Mouse (Mus musculus) megakaryocyte, adult 5-6 weeks (primary cell): Measurements from ENCODE around the gene Llgl2. TPM values are rescaled to one million over a fixed set of nuclear protein-coding genes. Genes with fewer than 3 reads are reported as not detected.
A peak's percentile ranks its signal among the peaks of the same experiment; 100 is the strongest.

Experiments used
- ATAC-seq: 2 replicates; pipeline ENCODE4 v1.8.0; 2016; ENCODE audit warnings: mild to moderate bottlenecking, inconsistent platforms; ENCODE audit not compliant: poor library complexity, severe bottlenecking
- total RNA-seq, 2 experiments: library from RNA; stranded (forward) in 1 of 2; stranded (reverse) in 1 of 2; fragments of 153-499, 151-499 nt in 1 of 2; fragments of 221-1000, 200-1000 nt in 1 of 2; gene quantifications; 2 replicates each; pipeline versions ENCODE4 v1.2.3 to v1.2.4; 2015 to 2017

The Llgl2 gene
- total RNA-seq, 2 experiments from 2014 or later, result 3.4 to 5.2 TPM

GRCm38 (mm10) chr11:115872437-115872836, 48.6 kb downstream of the Llgl2 start:
- no peak for ATAC-seq

- no peak for ATAC-seq
Measured at GRCm38 (mm10) chr11:115875935-115876334, 52.1 kb downstream of the Llgl2 start.

GRCm38 (mm10) chr11:115876438-115876837, 52.6 kb downstream of the Llgl2 start:
- no peak for ATAC-seq

- ATAC-seq, result 0 out of 2 replicates have a peak, but pooled peaks have one; percentile 35
Measured at GRCm38 (mm10) chr11:115877174-115877755, 53.4 kb downstream of the Llgl2 start.

- ATAC-seq, result no peak
Measured at GRCm38 (mm10) chr11:115878071-115878470, 54.2 kb downstream of the Llgl2 start.

GRCm38 (mm10) chr11:115881002-115881401, 57.2 kb downstream of the Llgl2 start:
- peak; percentile 75 for ATAC-seq

- no peak for ATAC-seq
Measured at GRCm38 (mm10) chr11:115883251-115883650, 59.4 kb downstream of the Llgl2 start.

GRCm38 (mm10) chr11:115884361-115884760, 60.5 kb downstream of the Llgl2 start:
- ATAC-seq, result no peak

- no peak for ATAC-seq
Measured at GRCm38 (mm10) chr11:115885281-115885680, 61.4 kb downstream of the Llgl2 start.

- no peak for ATAC-seq
Measured at GRCm38 (mm10) chr11:115886446-115886845, 62.6 kb downstream of the Llgl2 start.

GRCm38 (mm10) chr11:115888020-115888419, 64.2 kb downstream of the Llgl2 start:
- ATAC-seq, result no peak

- ATAC-seq, result no peak
Measured at GRCm38 (mm10) chr11:115889159-115889558, 65.3 kb downstream of the Llgl2 start.

GRCm38 (mm10) chr11:115892213-115892612, 68.4 kb downstream of the Llgl2 start:
- no peak for ATAC-seq

- no peak for ATAC-seq
Measured at GRCm38 (mm10) chr11:115893071-115893470, 69.2 kb downstream of the Llgl2 start.

GRCm38 (mm10) chr11:115894755-115895520, 71.1 kb downstream of the Llgl2 start:
- no peak for ATAC-seq

GRCm38 (mm10) chr11:115898446-115898845, 74.6 kb downstream of the Llgl2 start:
- ATAC-seq, result no peak

- ATAC-seq, result peak; percentile 41
Measured at GRCm38 (mm10) chr11:115898886-115899285, 75.0 kb downstream of the Llgl2 start.

GRCm38 (mm10) chr11:115899486-115900266, 75.8 kb downstream of the Llgl2 start, which contains the start of gene Smim5:
TSS of gene Smim5 (plus strand) at chr11:115899966.
- peak; percentile 8; the same call in 1 of the 2 replicates for ATAC-seq

- ATAC-seq, result no peak
Measured at GRCm38 (mm10) chr11:115900561-115901337, 76.9 kb downstream of the Llgl2 start.

- peak; percentile 19 for ATAC-seq
Measured at GRCm38 (mm10) chr11:115901338-115902161, 77.7 kb downstream of the Llgl2 start.
